Mouse (Mus musculus) bone marrow, adult 2 months (tissue): Measurements from ENCODE around the gene 4930402H24Rik.

ENCODE experiments used
- CTCF ChIP-seq: fragments of 200-500 bp; IDR thresholded peaks from 2 replicates; pipeline ENCODE4 v1.5.1; 2011; ENCODE audit warnings: low read length, control low read depth; ENCODE audit not compliant: control insufficient read depth, insufficient read depth
- POLR2A ChIP-seq: fragments of 200-500 bp; IDR thresholded peaks from 2 replicates; pipeline ENCODE4 v1.6.1; 2011; ENCODE audit warnings: low read depth, mild to moderate bottlenecking, control low read depth, low read length, borderline replicate concordance; ENCODE audit not compliant: control insufficient read depth

- TF ChIP-seq POLR2A (no peak), CTCF (no peak)
These were observed 175.5 kb downstream of the 4930402H24Rik start for GRCm38 (mm10) chr2:130730746-130731145.
